Mouse (Mus musculus) G1E (cell line): ENCODE data around the gene Atxn10.

Source experiments
- CTCF ChIP-seq: IDR thresholded peaks from 2 replicates; pipeline ENCODE4 v1.5.1; 2012; ENCODE audit warnings: low read depth, low read length, inconsistent platforms, mixed read lengths
- GATA2 ChIP-seq: IDR thresholded peaks from 2 replicates; pipeline ENCODE4 v1.6.1; 2012; ENCODE audit warnings: low read depth, low read length, inconsistent platforms, borderline replicate concordance
- POLR2AphosphoS5 ChIP-seq: IDR thresholded peaks from 2 replicates; pipeline ENCODE4 v1.6.1; 2012; ENCODE audit warnings: low read depth, low read length, inconsistent platforms; ENCODE audit not compliant: insufficient replicate concordance

DNA sequence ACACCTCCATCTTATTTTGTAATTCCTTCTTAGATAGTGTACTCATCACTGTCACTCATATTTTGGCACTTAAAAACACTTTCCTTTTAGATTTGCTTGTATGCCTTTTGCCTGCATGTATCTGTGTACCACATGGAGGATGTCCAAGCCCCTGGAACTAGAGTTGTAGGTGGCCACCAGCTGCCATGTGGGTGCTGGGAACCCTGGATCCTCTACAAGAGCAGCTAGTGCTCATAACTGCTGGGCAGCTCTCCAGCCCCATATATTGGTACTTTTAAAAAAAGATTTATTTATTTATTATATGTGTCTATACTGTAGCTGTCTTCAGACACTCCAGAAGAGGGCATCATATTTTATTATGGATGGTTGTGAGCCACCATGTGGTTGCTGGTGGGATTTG is 37.1 kb downstream of the Atxn10 start:
- TF ChIP-seq CTCF (no peak), GATA2 (no peak), POLR2AphosphoS5 (no peak)
